Mouse (Mus musculus): ENCODE measurements at regions not wholly inside any gene's neighbourhood (a gene's known extent, or its start where the extent isn't known, plus 50 kb on each side); places are given as distances from the start of the nearest gene placed in this dataset.
A peak's percentile ranks its signal among the peaks of the same experiment; 100 is the strongest.

DNA sequence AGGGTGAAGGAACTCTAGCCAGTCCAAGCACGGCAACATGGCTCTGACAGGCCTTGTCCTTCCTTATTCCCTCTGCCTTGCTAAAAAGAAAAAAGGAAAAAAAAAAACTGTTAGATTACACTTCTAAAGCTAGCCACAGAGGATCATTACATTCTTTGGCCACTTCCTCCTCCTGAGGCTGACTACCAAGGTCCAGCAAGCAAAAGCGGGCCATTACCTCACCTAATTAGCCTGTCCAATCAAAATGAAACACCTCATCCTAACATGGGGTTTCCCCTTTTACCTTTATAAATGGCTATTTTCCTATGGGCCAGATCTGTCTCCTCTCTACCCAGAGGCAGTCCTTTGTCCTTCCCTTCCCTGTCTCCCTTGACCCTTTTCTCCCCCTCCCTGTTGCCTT is 102.2 kb downstream of the Pih1h3b start:
- no peak for ATAC-seq (ENCODE audit: low read depth)
- Histone ChIP-seq H3K4me1 (replicated peaks) (no peaks in the 10 kb centered on the region), H3K36me3 (no peaks in the 10 kb centered on the region), H3K9ac (no peak overlapping the region), H3K27me3 (peaks cover 44% of the 10 kb centered on the region), H3K4me2 (no peak overlapping the region), H3K27ac (replicated peaks) (no peak overlapping the region), H3K4me3 (no peak overlapping the region), H3K9me3 (no peaks in the 10 kb centered on the region)
- WGBS = 90% methylated on average over 2 of the region's 2 CpGs

DNA sequence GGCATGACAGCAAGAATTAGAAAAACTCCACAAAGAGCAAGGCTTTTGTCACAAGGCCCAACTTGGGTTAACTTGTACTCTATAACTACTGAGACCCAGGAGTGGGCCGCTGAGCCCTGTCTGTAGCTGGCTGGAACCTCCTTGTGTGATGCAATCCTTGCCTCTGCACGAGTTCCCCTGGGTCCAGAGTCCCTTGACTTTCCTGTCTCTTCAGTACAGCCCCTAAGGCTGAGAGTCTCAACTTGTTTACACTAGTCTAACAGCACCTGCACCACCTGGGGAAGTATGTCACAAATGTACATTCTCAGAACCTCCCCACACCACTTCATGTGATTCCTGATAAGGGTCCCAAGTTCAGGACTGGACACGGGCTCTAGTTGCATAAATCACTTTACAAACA is 103.3 kb downstream of the Pih1h3b start:
- WGBS = 80% methylated on average over 3 of the region's 3 CpGs
- H3K36me3 ChIP-seq = no peaks in the 10 kb centered on the region
- no peak overlapping the region for H3K4me2 ChIP-seq
- H3K9me3 ChIP-seq = no peaks in the 10 kb centered on the region
- H3K27me3 ChIP-seq = peaks cover 48% of the 10 kb centered on the region
- no peak for ATAC-seq (ENCODE audit: low read depth)
- H3K4me3 ChIP-seq = no peak overlapping the region
- H3K9ac ChIP-seq = no peak overlapping the region
- H3K4me1 ChIP-seq (replicated peaks) = no peaks in the 10 kb centered on the region
- H3K27ac ChIP-seq (replicated peaks) = no peak overlapping the region

DNA sequence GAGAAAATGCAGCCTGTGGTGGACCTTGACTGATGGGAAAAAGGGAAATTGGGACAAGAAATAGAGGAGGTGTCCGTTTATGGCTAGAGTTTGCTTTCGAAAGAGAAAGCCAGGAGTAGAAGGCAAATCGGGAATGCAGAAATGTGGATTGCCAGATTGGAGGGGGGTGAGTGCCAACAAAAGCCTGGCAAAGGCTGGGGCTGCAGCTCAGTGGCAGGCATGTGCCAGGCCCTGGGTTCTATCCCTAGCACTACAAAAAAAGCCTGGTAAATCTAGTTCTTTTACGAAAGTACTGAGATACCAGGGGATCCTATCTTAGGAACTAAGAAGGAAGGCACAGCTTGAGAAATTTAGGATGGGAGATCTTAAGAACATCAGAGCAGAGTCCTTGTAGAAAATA is 117.2 kb downstream of the Pih1h3b start:
- Histone ChIP-seq H3K9me3 (no peaks in the 10 kb centered on the region), H3K4me1 (replicated peaks) (no peaks in the 10 kb centered on the region), H3K4me3 (no peak overlapping the region), H3K4me2 (no peak overlapping the region), H3K27ac (replicated peaks) (no peak overlapping the region), H3K36me3 (no peaks in the 10 kb centered on the region), H3K9ac (no peak overlapping the region), H3K27me3 (peaks cover 44% of the 10 kb centered on the region)
- WGBS = 84% methylated on average over 4 of the region's 4 CpGs
- no peak for ATAC-seq (ENCODE audit: low read depth)

DNA sequence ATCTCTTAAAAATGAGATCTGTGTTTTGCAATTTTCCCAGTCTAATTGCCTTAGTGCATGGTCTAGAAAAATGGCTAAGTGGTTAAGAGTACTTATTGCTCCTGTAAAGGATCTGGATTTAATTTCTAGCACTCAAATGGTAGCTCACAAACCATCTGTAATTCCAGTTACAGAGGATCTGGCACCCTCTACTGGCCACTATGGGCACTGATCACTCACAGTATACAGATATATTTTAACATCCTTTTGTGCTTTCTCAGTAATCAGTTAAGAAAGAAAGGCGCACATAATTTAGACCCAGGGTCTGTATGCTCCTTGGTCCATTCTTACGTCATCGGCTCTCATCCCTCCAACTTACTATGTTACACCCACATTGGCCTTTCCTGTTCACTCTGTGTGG is 120.3 kb downstream of the Pih1h3b start:
- no peaks in the 10 kb centered on the region for H3K36me3 ChIP-seq
- H3K27ac ChIP-seq (replicated peaks) = no peak overlapping the region
- H3K9ac ChIP-seq = no peak overlapping the region
- no peak for ATAC-seq (ENCODE audit: low read depth)
- H3K27me3 ChIP-seq = peaks cover 29% of the 10 kb centered on the region
- no peak overlapping the region for H3K4me3 ChIP-seq
- no peak overlapping the region for H3K4me2 ChIP-seq
- no peaks in the 10 kb centered on the region for H3K4me1 ChIP-seq (replicated peaks)
- no peaks in the 10 kb centered on the region for H3K9me3 ChIP-seq
- 93% methylated on average over 3 of the region's 3 CpGs for WGBS

DNA sequence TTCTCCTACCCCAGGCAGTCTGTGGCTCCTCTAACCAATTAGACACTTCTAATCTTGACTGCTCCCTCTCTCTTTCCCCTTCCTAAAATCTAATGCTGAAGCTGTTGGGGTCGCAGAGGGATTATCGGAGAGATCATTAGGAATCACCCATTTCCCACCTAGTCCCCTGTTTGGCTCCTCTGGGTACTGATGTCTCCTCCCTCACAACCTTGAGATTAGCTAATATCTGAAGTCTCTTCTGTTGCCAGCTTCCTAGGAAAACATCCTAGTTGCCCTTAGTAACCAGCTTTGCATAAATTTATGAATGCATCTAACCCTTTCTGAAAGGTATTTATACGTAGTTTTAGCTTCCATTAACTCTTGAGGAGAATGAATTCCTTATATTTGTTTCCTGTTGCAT is 138.4 kb upstream of the Frmpd3 start:
- H3K27me3 ChIP-seq = peaks cover 80% of the 10 kb centered on the region
- no peaks in the 10 kb centered on the region for H3K4me1 ChIP-seq (replicated peaks)
- H3K27ac ChIP-seq (replicated peaks) = no peak overlapping the region
- H3K4me2 ChIP-seq = no peak overlapping the region
- 83% methylated on average over 3 of the region's 3 CpGs for WGBS
- no peak overlapping the region for H3K9ac ChIP-seq
- ATAC-seq (ENCODE audit: low read depth) = no peak
- H3K9me3 ChIP-seq = no peaks in the 10 kb centered on the region
- no peak overlapping the region for H3K4me3 ChIP-seq
- no peaks in the 10 kb centered on the region for H3K36me3 ChIP-seq

DNA sequence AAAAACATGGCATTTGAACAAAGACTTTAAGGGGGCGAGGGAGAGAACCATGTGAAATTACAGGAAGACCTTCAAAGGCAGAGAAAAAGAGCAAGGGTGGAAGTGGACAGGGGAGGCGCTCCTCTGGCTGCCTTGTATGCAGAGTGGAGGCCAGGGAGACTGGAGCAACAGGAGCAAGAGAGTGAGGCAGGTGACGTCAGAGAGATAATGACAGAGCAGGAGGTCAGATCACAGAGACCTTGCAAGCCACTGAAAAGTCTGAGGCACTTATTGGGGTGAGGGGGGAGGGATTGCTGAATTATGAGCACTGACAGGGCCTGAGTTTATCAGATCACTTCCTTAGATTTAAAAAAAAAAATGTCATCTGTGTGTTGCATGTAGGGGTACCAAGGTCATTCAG is 133.3 kb upstream of the Frmpd3 start:
- Histone ChIP-seq H3K4me2 (no peak overlapping the region), H3K27ac (replicated peaks) (no peak overlapping the region), H3K36me3 (no peaks in the 10 kb centered on the region), H3K27me3 (peaks cover 66% of the 10 kb centered on the region), H3K4me3 (no peak overlapping the region), H3K9me3 (no peaks in the 10 kb centered on the region), H3K4me1 (replicated peaks) (peaks cover 12% of the 10 kb centered on the region; the same call in 1 of the 2 replicates), H3K9ac (no peak overlapping the region)
- WGBS = 52% methylated on average over 3 of the region's 3 CpGs
- no peak for ATAC-seq (ENCODE audit: low read depth)

DNA sequence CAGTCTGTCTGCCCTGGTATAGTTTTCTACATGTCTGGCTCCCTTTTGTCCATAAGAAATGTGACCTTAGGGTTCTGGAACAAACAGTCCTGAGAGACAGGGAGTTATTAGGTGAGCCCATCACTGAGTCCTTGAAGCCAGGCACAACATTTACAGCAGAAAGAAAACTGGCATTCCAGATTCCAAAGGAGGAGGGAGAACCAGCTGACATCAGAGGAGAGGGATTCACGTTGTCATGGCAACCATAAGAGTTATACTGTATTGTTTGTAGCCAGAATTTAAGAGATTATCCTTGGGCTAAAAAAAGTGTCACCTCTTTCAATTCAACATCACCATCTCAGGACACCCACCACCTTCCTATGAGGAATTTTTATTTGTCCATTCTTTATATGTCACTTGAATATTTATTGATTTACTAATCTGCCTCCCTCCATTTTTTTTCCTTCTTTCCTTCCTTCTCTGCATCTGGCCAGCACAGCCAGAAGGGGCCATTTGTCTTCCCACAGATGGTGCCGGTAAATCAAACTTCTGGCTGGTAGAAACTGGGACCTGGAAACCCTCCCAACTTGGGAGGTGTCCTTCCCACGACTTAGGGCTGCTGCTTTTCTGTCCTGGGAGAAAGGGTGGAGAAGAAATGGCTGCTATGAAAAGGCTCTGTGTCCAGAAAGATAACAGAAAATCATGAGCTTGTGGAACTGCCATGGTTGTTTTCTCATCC is 129.3 kb upstream of the Frmpd3 start:
- ATAC-seq (ENCODE audit: low read depth) = peak; percentile 75
- WGBS = 23% methylated on average over 3 of the region's 3 CpGs
- H3K27ac ChIP-seq (replicated peaks) = peak overlapping the region; percentile 46

DNA sequence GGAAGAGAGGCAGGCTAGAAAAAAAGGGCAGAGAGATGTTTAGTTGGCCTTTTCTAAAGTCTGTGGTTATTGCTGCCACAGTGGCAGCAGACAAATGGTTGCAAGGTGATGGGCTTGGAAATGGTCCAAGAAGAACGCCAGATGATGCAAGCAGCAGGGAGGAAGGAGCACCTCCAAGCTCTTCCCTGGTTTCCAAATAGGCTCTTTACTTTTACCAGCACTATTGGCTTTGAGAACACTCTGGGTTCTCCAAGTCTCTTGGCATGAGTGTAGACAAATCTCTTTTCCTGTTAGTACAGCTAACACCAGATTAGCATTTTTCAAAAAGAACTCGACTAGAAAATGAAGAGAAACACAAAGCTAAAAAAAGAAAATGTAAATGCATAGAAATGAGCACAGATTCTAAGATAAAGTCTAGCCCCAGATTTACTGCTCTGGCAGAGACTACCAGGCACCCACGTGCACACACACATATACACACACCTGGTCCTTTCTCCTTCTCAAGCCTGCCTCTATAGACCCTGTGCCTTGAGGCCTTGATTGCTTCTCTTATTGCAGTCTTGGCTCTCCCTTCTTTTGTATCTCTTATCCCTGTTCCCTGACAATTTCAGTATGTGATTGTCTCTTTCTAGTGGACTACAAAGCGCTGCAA is 127.7 kb upstream of the Frmpd3 start:
- no peaks in the 10 kb centered on the region for H3K36me3 ChIP-seq
- no peak for ATAC-seq (ENCODE audit: low read depth)
- H3K4me1 ChIP-seq (replicated peaks) = peaks cover 16% of the 10 kb centered on the region; the same call in 1 of the 2 replicates
- no peak overlapping the region for H3K9ac ChIP-seq
- no peak overlapping the region for H3K4me3 ChIP-seq
- H3K4me2 ChIP-seq = no peak overlapping the region
- no peaks in the 10 kb centered on the region for H3K9me3 ChIP-seq
- WGBS = 44% methylated on average over 4 of the region's 4 CpGs
- peaks cover 63% of the 10 kb centered on the region for H3K27me3 ChIP-seq
- H3K27ac ChIP-seq (replicated peaks) = 0 out of 2 replicates have a peak overlapping the region, but pooled peaks have one; percentile 42

More for the DNA sequence above, 129.3 kb upstream of the Frmpd3 start:
- Histone ChIP-seq H3K4me1 (replicated peaks) (peaks cover 16% of the 10 kb centered on the region; the same call in 1 of the 2 replicates), H3K27me3 (peaks cover 57% of the 10 kb centered on the region), H3K36me3 (no peaks in the 10 kb centered on the region), H3K4me2 (no peak overlapping the region), H3K4me3 (no peak overlapping the region), H3K9me3 (no peaks in the 10 kb centered on the region), H3K9ac (no peak overlapping the region)

DNA sequence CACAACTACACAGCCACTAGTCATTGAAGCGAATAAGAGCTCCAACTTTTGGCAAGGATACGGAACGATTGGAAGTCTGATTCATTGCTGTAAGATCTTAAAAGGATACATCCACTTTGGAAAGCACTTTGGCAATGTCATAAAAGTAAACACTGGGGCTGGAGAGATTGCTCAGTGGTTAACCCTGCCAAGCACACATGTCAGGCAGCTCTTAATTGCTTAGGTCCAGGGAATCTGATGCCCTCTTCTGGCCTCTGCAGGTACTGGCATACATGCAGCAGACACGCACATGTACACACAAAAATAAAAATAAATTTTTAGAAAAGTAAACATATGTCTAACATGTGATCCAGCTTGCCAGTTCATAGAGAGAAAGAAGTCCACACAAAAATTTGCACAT is 86.3 kb upstream of the Frmpd3 start:
- Histone ChIP-seq H3K27me3 (peaks cover 34% of the 10 kb centered on the region), H3K9me3 (no peaks in the 10 kb centered on the region), H3K27ac (replicated peaks) (no peak overlapping the region), H3K4me2 (no peak overlapping the region), H3K36me3 (no peaks in the 10 kb centered on the region), H3K4me3 (no peak overlapping the region), H3K9ac (no peak overlapping the region), H3K4me1 (replicated peaks) (no peaks in the 10 kb centered on the region)
- 80% methylated on average over 4 of the region's 4 CpGs for WGBS
- ATAC-seq (ENCODE audit: low read depth) = no peak

DNA sequence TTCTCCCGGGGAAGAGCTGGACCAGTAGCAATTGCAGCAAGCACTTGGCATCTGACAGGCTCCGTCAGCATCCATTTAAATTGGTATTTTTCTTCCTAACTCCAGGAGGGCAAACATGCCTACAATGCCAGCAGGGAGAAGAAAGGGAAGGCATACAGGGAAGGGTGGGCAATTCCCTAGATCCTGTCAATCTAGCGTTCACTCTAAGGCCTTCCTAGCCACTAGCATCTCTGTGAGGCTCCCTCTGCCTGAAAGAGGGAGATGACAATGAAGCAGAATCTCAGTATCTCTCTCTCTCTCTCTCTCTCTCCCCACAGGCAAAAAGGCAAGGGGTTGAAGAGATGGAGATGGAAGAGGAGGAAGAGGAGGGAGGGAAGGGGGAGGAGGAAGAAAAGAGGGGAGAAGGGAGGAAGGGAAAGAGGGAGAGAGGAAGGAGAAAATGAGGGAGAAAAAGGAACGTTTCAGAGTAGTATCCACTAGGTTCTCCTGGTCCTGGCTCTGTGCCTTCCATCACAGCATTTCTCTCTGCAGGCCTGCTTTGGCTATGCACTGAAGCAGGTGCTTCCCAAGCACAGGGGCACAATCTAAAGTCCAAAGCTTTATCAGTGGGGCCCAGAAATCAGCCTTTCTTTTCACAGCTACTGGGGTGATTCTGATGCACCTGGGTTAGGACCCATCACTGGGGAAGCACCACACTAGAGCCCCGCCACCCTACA is 72.2 kb upstream of the Frmpd3 start:
- Histone ChIP-seq H3K9me3 (no peaks in the 10 kb centered on the region), H3K4me3 (no peak overlapping the region), H3K36me3 (no peaks in the 10 kb centered on the region), H3K4me1 (replicated peaks) (no peaks in the 10 kb centered on the region), H3K9ac (no peak overlapping the region), H3K27ac (replicated peaks) (no peak overlapping the region), H3K27me3 (peaks cover 69% of the 10 kb centered on the region), H3K4me2 (no peak overlapping the region)
- no peak for ATAC-seq (ENCODE audit: low read depth)
- whole genome bisulfite sequencing = 45% methylated on average over 5 of the region's 5 CpGs

DNA sequence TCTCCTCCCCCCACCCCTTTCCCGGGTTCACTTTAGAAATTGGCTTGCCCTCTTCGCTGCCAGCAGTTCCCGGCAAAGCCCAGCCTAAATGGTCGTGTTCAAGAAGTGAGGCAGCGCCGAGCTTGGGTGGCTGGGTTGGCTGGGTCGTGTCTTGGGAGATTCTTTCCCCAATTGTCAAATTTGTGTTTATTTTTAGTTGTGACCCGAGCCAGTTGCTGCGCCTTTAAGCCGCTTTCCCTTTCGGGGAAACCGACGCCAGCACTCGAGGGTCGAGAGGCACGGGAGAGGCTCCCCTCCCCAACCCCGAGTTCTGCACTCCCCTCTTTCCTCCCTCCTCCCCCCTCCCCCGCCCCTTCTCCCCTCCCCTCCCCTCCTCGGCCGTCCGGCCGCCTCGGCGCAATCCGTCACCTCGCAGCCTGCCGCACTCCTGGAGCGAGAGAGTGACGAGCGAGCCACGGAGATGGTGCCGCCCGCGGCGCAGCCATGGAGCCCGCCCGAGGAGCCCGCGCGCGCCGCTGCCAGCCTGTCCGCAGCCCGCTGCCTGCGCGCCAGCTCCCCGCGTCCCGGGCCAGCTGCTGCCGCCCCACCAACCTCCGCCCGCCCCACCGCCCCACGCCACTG is 64.6 kb upstream of the Frmpd3 start:
- Histone ChIP-seq H3K4me1 (replicated peaks) (no peaks in the 10 kb centered on the region; the same call in 1 of the 2 replicates), H3K27ac (replicated peaks) (peak overlapping the region; percentile 78), H3K4me3 (peak overlapping the region; percentile 57), H3K9me3 (no peaks in the 10 kb centered on the region), H3K27me3 (peaks cover 75% of the 10 kb centered on the region), H3K4me2 (peak overlapping the region; percentile 59), H3K9ac (peak overlapping the region; percentile 76), H3K36me3 (no peaks in the 10 kb centered on the region)
- WGBS = 16% methylated on average over 21 of the region's 54 CpGs
- peak; percentile 64 for ATAC-seq (ENCODE audit: low read depth)
